Mouse (Mus musculus) liver, embryonic 16.5 days (tissue): ENCODE measurements around the gene Il10. TPM values are rescaled to one million over a fixed set of nuclear protein-coding genes. Genes with fewer than 3 reads are reported as not detected.

Experiments
- ATAC-seq: fragments of 200-750 bp; cut with Nextera tagmentation; 2 replicates; pipeline ENCODE4 v1.8.0; 2017; ENCODE audit warnings: low read depth, mild to moderate bottlenecking, moderate number of reproducible peaks, moderate library complexity
- H3K27ac ChIP-seq: fragments of 300-500 bp; sonication (generic); 2 replicates; pipeline ENCODE4 v1.5.1; 2014; ENCODE audit warnings: mild to moderate bottlenecking, low read length
- H3K27me3 ChIP-seq: fragments of 300-500 bp; sonication (generic); 2 replicates; pipeline ENCODE4 v1.6.1; 2014; ENCODE audit warnings: low read depth, low read length, mixed read lengths; ENCODE audit not compliant: control insufficient read depth, insufficient read depth
- H3K36me3 ChIP-seq: fragments of 300-500 bp; sonication (generic); 2 replicates; pipeline ENCODE4 v1.6.1; 2014; ENCODE audit warnings: mild to moderate bottlenecking; ENCODE audit not compliant: control insufficient read depth, insufficient read depth
- H3K4me1 ChIP-seq: fragments of 300-500 bp; sonication (generic); 2 replicates; pipeline ENCODE4 v1.6.1; 2014; ENCODE audit warnings: low read depth, low read length, mixed read lengths; ENCODE audit not compliant: control insufficient read depth
- H3K4me2 ChIP-seq: fragments of 300-500 bp; sonication (generic); 2 replicates; pipeline ENCODE4 v1.6.1; 2014; ENCODE audit warnings: low read depth, low read length, mixed read lengths
- H3K4me3 ChIP-seq: fragments of 300-500 bp; sonication (generic); 2 replicates; pipeline ENCODE4 v1.5.1; 2014; ENCODE audit warnings: low read depth, mild to moderate bottlenecking, low read length
- H3K9ac ChIP-seq: fragments of 300-500 bp; sonication (generic); 2 replicates; pipeline ENCODE4 v1.6.1; 2014; ENCODE audit warnings: low read depth, low read length
- H3K9me3 ChIP-seq: fragments of 300-500 bp; sonication (generic); replicated peaks from 2 replicates; pipeline ENCODE4 v1.6.1; 2016; ENCODE audit warnings: low read length; ENCODE audit not compliant: control insufficient read depth
- WGBS: fragments of 180-500 bp; shearing (Covaris S2); extraction: QIAGEN DNeasy Blood & Tissue Kit; methylation state at CpG from one replicate; pipeline ENCODE4 v1.1.7; 2014; ENCODE audit not compliant: insufficient replicate concordance; 5-methylcytosine and 5-hydroxymethylcytosine counted together
- polyA plus RNA-seq: library from polyadenylated mRNA; unstranded; fragments of >200 nt; fragmentation: Nextera tagmentation; extraction: Ambion mirVana; gene quantifications from 2 replicates; pipeline ENCODE4 v1.2.1, GENCODE M21; 2015

Il10 gene
- polyA plus RNA-seq, result not detected in 2 replicates

GRCm38 (mm10) chr1:131019492-131020098 is at the start of gene Il10:
TSS of gene Il10 (plus strand) at chr1:131019845.
- Histone ChIP-seq H3K9ac (no peak within 1 kb of the TSS), H3K36me3 (no peaks in the 10 kb centered on the region), H3K4me2 (no peak within 1 kb of the TSS), H3K9me3 (no peaks in the 10 kb centered on the region), H3K4me3 (no peak within 1 kb of the TSS), H3K27ac (no peak within 1 kb of the TSS), H3K27me3 (no peaks in the 10 kb centered on the region), H3K4me1 (no peaks in the 10 kb centered on the region)
- no peak for ATAC-seq
- 48% methylated on average over 8 of the region's 8 CpGs for WGBS

- H3K9ac ChIP-seq, result no peak overlapping the region
- no peak for ATAC-seq
Measured at GRCm38 (mm10) chr1:130979455-130979854, 40.2 kb upstream of the Il10 start.

GRCm38 (mm10) chr1:130984441-130984840 is 35.2 kb upstream of the Il10 start:
- H3K4me3 ChIP-seq, result no peak overlapping the region
- no peak for ATAC-seq
- WGBS, result 46% methylated on average over 7 of the region's 7 CpGs
- no peaks in the 10 kb centered on the region for H3K36me3 ChIP-seq
- no peak overlapping the region for H3K27ac ChIP-seq
- no peak overlapping the region for H3K9ac ChIP-seq
- no peaks in the 10 kb centered on the region for H3K4me1 ChIP-seq
- no peak overlapping the region for H3K4me2 ChIP-seq
- no peaks in the 10 kb centered on the region for H3K9me3 ChIP-seq
- no peaks in the 10 kb centered on the region for H3K27me3 ChIP-seq

More at GRCm38 (mm10) chr1:130979455-130979854, 40.2 kb upstream of the Il10 start:
- Histone ChIP-seq H3K27ac (no peak overlapping the region), H3K4me3 (no peak overlapping the region), H3K36me3 (no peaks in the 10 kb centered on the region), H3K4me1 (no peaks in the 10 kb centered on the region), H3K27me3 (no peaks in the 10 kb centered on the region), H3K9me3 (no peaks in the 10 kb centered on the region), H3K4me2 (no peak overlapping the region)
- WGBS, result 43% methylated on average over 1 of the region's 1 CpGs

- H3K27me3 ChIP-seq, result no peaks in the 10 kb centered on the region
- no peak for ATAC-seq
- 64% methylated on average over 5 of the region's 5 CpGs for WGBS
Measured at GRCm38 (mm10) chr1:130987001-130987400, 32.6 kb upstream of the Il10 start.

GRCm38 (mm10) chr1:130987418-130987817 is 32.2 kb upstream of the Il10 start:
- no peak for ATAC-seq

More at GRCm38 (mm10) chr1:130987001-130987400, 32.6 kb upstream of the Il10 start:
- H3K27ac ChIP-seq, result no peak overlapping the region
- H3K4me2 ChIP-seq, result no peak overlapping the region
- no peak overlapping the region for H3K4me3 ChIP-seq
- no peaks in the 10 kb centered on the region for H3K36me3 ChIP-seq
- no peaks in the 10 kb centered on the region for H3K4me1 ChIP-seq
- no peaks in the 10 kb centered on the region for H3K9me3 ChIP-seq
- H3K9ac ChIP-seq, result no peak overlapping the region

GRCm38 (mm10) chr1:130989331-130989730 is 30.3 kb upstream of the Il10 start:
- no peak for ATAC-seq
- no peak overlapping the region for H3K4me3 ChIP-seq
- no peaks in the 10 kb centered on the region for H3K4me1 ChIP-seq
- no peaks in the 10 kb centered on the region for H3K27me3 ChIP-seq
- WGBS, result 65% methylated on average over 3 of the region's 3 CpGs
- H3K4me2 ChIP-seq, result no peak overlapping the region
- H3K36me3 ChIP-seq, result no peaks in the 10 kb centered on the region
- H3K9ac ChIP-seq, result no peak overlapping the region
- H3K27ac ChIP-seq, result no peak overlapping the region
- no peaks in the 10 kb centered on the region for H3K9me3 ChIP-seq

More at GRCm38 (mm10) chr1:130987418-130987817, 32.2 kb upstream of the Il10 start:
- no peak overlapping the region for H3K4me3 ChIP-seq
- H3K4me2 ChIP-seq, result no peak overlapping the region
- no peaks in the 10 kb centered on the region for H3K36me3 ChIP-seq
- H3K9ac ChIP-seq, result no peak overlapping the region
- H3K4me1 ChIP-seq, result no peaks in the 10 kb centered on the region
- H3K27me3 ChIP-seq, result no peaks in the 10 kb centered on the region
- no peak overlapping the region for H3K27ac ChIP-seq
- H3K9me3 ChIP-seq, result no peaks in the 10 kb centered on the region

- Histone ChIP-seq H3K4me1 (no peaks in the 10 kb centered on the region), H3K4me2 (no peak overlapping the region)
Measured at GRCm38 (mm10) chr1:130990448-130990847, 29.2 kb upstream of the Il10 start.

GRCm38 (mm10) chr1:130993574-130994154 is 26.0 kb upstream of the Il10 start:
- Histone ChIP-seq H3K9me3 (no peaks in the 10 kb centered on the region), H3K4me3 (no peak overlapping the region), H3K9ac (no peak overlapping the region), H3K36me3 (no peaks in the 10 kb centered on the region), H3K27ac (no peak overlapping the region), H3K27me3 (no peaks in the 10 kb centered on the region), H3K4me2 (no peak overlapping the region), H3K4me1 (no peaks in the 10 kb centered on the region)
- ATAC-seq, result no peak
- 69% methylated on average over 9 of the region's 9 CpGs for WGBS

More at GRCm38 (mm10) chr1:130990448-130990847, 29.2 kb upstream of the Il10 start:
- ATAC-seq, result no peak
- Histone ChIP-seq H3K4me3 (no peak overlapping the region), H3K27ac (no peak overlapping the region), H3K9ac (no peak overlapping the region), H3K27me3 (no peaks in the 10 kb centered on the region), H3K9me3 (no peaks in the 10 kb centered on the region), H3K36me3 (no peaks in the 10 kb centered on the region)
- WGBS, result 55% methylated on average over 1 of the region's 1 CpGs

GRCm38 (mm10) chr1:130995515-130995914 is 24.1 kb upstream of the Il10 start:
- Histone ChIP-seq H3K36me3 (no peaks in the 10 kb centered on the region), H3K27me3 (no peaks in the 10 kb centered on the region), H3K27ac (no peak overlapping the region), H3K4me3 (no peak overlapping the region), H3K9me3 (no peaks in the 10 kb centered on the region), H3K4me1 (no peaks in the 10 kb centered on the region), H3K4me2 (no peak overlapping the region), H3K9ac (no peak overlapping the region)
- 6% methylated on average over 1 of the region's 1 CpGs for WGBS
- no peak for ATAC-seq
